Mouse (Mus musculus): ENCODE measurements around the gene Tm9sf2.

DNA sequence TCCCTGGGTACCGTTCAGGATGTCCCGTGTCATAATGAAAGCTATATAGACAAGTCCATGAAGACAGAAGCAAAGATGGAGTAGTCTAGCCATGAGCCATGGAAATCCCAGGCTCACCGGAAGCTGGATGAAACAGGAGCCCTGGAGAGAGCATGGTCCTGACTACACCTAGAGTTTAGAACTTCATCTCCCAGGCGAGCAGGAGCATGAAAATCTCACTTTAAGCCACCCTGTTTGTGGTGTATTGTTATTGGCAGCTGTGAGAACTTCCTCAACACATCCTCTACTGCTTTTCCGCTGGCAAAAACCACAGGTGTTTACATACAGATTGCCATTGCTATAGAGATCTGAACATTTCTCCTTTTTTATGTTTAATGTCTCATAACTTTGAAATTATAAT, 43.2 kb upstream of the Tm9sf2 start:
- no peak for TF ChIP-seq CTCF (IDR thresholded peaks at IDR 0.05; ENCODE audit: low read depth, low read length)
- TF ChIP-seq POLR2A (IDR thresholded peaks at IDR 0.05; ENCODE audit: extremely low read depth, insufficient read depth, low read length) = no peak
